Mouse (Mus musculus) left cerebral cortex, postnatal 14 days (tissue): ENCODE measurements around the gene Mrpl21. TPM values are rescaled to one million over a fixed set of nuclear protein-coding genes. Genes with fewer than 3 reads are reported as not detected.

ENCODE experiments used
- DNase-seq, 2 experiments: peaks; one replicate each; pipeline ENCODE4 v3.0.0; 2021 to 2022; ENCODE audit warnings: low spot score in 2 of 2, mixed read lengths in 1 of 2
- intact Hi-C: fragments of 180-260 bp; cut with DNase I; formaldehyde crosslinking; loops from one replicate; pipeline ENCODE4 v1.15.1; 2025
- long read RNA-seq, 2 experiments: library from polyadenylated mRNA; stranded (forward); transcript quantifications; one replicate each; pipeline ENCODE4 v2.0.0; 2021
- total RNA-seq, 2 experiments: library from RNA; stranded (reverse); gene quantifications; 2 replicates each; pipeline ENCODE4 v1.2.3; 2021

The Mrpl21 gene
- total RNA-seq, result 10 to 100 TPM; 56.7 to 60.2 TPM
- long read RNA-seq, experiment 1, transcript Mrpl21-201 (7 exons, 802 nt), result major isoform, 38 of 45 reads
- long read RNA-seq, experiment 1, partial matches to known transcripts, result 0 of 45 reads
- long read RNA-seq, experiment 1, other reads (novel, unspliced or antisense), result 3 of 45 reads
- long read RNA-seq, experiment 2, transcript Mrpl21-201 (7 exons, 802 nt), result major isoform, 31 of 35 reads
- long read RNA-seq, experiment 2, partial matches to known transcripts, result 0 of 35 reads
- long read RNA-seq, experiment 2, other reads (novel, unspliced or antisense), result 2 of 35 reads

DNA sequence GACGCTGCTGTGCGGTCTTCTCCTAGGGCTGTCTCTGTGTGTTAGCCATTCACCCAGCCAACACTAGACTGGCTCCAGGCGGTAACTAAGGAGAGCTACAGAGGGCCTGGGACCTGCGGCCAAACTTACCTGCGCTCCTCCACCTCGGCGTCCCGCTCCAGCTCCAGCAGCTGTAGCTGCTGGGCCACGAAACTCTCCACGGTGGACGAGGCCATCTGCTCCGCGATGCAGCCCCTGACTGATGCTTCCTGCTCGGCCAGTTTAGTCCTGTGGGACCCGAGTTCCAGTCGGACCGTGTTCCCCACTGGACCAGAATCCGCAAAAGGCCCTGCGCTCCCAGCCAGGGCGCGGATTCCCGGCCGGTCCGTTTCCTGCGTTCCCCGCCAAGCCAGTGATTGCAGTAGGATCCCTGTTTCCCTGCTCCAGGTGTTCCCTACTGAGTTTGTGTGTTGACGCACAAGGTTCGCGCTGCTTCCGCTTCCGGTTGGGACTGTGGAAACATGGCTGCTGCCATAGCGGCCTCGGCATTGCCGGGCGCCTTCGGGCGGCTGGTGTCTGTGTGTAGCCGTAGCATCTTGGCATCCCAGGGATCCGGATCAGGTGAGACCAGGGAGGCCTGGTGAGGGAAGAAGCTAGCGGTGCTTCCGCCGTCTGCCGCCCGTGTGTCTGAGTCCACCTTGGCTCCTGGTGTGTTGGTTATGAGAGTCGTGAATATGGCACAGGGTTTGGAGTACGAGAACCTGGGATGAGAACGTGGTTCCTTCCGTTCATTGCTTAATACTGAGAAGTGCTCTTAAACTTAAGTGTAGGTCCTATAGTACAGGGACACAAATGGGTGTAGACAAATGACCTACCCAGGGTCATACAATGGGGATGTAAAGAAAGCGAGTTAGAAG lies at the start of gene Mrpl21, which contains the start of gene Ighmbp2:
Gene Mrpl21, plus strand, starts transcription at position 330 of the 896 bp plus-strand sequence.
Gene Ighmbp2, minus strand, starts transcription at position 446 of the 896 bp plus-strand sequence.
- peak; percentile 93 to 94 for DNase-seq
- intact Hi-C loops, result loop anchor here (5.0 kb wide), 1 partner anchor 169 kb away; no protein-coding TSS in a partner anchor

DNA sequence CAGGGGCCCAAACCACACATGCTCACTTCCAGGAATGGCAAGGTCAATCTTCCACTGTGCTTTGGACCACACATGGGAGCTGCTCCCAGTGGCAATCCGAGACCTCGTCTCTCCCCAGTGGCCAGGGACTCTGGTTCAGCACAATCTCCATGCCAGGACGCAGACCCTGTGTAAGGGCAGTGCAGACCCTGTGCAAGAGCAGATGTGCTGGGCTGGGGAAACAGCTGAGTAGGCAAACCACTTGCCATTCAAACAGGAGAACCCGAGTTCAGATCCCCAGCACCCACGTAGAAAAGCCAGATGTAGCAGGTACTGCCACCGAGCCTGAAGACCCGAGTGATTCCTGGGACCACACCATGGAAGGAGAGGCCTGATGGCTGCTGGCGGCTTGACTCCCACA lies 22.7 kb upstream of the Mrpl21 start:
- DNase-seq, result no peak
- intact Hi-C loops, result no loop called here

DNA sequence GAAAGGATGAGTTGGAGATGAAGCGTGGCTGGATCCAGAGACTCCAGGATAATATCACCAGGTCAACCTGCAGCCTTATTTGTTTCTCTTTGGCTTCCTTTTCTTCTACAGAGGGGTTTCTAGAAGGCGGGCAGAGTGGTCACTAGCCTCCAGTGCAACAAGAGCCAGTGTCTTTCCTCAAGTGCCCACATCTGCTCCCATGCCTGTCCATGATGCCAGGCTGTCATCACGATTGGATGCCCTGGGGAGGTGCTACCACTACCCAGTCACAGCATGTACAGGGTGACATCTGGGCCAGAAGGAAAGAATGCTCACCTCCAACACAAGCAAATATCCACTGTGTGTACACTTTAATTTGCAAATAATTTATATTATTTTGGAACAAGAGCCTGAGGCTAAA lies 22.1 kb upstream of the Mrpl21 start:
- no peak for DNase-seq
- intact Hi-C loops, result no loop called here

DNA sequence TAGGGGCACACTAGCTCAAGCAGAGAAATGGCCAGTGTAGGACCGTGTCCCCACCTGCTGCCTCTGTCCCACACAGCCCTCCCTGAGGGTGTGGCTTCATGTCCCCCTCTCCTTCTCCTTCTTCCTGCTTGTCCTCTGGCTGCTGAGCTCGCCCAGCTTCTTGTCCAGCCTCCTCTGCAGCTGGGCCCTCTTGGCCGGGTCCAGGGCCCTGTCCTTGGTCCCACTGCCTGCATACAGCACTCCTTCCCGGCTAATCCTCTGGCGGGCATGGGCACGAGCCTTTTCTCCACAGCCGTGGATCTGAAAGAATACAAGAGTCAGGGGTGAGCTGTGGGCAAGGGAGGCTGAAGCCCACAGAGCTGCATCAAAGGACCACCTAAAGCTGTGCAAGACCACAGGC lies 21.4 kb upstream of the Mrpl21 start:
- intact Hi-C loops, result no loop called here
- DNase-seq, result no peak

DNA sequence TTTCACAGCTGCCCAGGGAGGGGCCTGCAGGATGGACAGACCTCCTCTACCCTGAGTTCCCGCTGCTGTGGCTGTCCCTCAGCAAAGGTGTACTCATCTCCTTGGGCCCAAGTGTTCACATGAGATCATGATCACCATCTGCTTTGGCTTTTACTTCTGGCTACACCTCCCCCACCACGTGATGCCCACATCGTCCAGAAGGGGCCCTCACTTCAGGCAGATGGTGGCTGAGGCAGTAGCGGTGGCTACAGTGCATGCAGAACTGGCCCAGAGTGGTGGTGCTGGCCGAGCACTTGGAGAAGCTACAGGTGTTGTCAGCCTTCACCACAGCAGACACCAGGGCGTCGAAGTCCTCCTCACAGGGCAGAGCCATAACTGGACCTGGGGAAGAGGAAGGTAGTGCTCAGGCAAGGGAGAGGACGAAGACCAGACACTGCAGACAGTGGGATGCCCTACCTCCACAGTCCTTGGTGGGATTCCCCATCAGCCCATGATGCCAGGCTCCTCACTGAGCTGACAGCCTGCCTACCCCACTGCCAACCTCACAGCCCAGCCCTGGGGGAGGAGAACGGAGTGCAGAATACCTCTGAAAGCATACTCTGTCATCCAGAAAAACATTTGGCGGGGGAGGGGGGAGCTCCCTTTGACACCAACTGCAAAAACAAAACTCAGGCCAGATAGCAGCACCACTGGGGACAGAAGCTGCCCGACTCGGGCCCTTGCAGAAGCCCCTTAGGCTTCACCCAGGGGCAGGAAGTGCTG lies 20.8 kb upstream of the Mrpl21 start:
- DNase-seq, result peak in 1 of 2 experiments; percentile 1
- intact Hi-C loops, result no loop called here

DNA sequence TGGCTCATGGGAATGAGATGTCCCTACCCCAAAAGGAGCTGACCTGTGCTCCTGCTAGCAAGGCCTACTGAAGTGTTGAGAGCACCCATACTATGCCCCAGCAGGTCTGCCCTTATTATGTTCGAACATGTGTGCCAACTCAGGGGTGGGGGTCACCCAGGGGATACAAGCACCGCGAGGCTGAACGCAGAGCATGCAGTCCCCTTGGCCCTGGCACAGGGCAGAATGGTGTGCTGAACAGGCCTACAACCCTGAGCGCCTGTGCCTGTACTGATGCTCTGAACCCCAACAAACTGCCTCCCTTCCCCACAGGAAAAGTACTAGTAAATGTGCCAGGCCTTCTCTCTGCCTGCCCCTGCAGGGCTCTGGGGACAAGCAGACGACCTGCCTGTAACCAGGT lies 18.4 kb upstream of the Mrpl21 start:
- intact Hi-C loops, result no loop called here
- DNase-seq, result no peak

DNA sequence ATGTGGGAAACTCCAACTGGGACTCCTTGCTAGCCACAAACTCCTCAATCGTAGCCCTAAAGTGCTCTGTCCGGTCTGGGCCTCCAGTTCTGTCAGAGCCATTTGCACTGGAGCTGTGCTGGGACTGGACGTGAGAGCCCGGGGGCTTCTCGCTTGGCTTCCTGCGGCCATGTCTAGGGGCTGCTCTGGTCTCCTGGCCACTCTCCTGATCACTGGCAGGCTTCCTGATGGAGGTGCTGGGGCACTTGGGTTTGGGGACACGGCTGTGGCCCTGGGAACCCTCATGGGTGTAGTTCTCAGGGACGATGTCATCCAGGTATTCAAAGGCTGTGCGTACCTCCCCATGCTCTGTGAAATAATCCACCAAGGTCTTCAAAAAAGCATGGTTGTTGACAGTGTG lies 17.5 kb upstream of the Mrpl21 start:
- no peak for DNase-seq
- intact Hi-C loops, result no loop called here

DNA sequence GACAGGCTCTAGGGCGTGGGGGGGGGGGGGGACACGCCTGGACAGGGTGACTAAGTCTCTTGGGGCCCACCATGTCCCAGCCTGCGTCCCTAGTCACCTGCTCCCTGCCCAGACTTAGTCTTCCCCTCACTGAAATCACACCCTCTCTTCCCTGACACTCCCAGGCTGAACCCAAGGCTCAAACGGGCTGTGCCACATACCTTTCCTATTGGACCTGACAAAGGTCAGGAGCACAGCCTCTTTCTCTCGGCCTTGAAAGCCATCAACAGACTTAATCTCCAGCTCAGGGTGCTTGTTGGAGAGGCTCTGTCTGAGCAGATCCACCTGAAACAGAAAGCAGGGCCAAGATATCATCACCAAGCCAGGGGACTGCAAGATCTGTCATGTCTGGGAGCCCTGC lies 16.6 kb upstream of the Mrpl21 start:
- no peak for DNase-seq
- intact Hi-C loops, result no loop called here

DNA sequence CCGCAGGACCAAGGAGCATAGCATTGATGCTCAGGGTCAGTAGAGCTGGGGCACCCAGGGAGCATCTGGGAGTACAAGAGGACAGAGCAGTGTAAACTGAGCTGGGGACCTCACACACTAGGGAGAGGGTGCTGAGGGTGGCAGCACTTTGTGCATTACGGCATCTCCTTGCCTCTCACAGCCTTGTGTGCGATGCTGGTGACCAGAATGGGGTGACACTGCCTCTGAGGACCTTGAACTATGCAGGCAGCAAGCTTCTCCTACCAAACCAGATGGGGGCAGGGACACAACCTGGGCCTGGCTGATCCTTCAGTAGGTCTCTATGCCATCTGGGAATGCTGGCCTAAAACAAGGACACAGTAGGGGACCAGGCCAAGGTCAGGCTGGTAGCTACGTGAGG lies 16.0 kb upstream of the Mrpl21 start:
- intact Hi-C loops, result no loop called here
- DNase-seq, result no peak

DNA sequence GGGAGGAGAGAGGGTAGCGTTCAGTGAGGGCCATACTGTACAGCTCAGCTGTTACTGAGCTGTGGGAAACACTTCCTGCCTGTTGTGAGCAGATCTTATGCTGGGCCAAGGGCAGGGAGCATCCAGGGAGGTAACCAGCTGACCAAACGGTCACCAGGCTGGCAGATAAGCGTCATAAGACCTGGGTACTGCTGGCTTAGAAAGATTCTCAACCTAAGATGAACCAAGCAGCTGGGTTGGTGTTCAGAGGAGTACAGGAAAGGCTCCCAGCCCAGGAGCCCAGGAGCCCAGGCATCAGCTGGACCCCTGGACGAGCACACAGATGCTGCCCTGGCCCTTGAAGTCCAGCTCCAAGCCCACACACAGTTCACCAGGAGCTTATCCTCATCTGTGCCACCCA lies 15.4 kb upstream of the Mrpl21 start:
- no peak for DNase-seq
- intact Hi-C loops, result no loop called here

DNA sequence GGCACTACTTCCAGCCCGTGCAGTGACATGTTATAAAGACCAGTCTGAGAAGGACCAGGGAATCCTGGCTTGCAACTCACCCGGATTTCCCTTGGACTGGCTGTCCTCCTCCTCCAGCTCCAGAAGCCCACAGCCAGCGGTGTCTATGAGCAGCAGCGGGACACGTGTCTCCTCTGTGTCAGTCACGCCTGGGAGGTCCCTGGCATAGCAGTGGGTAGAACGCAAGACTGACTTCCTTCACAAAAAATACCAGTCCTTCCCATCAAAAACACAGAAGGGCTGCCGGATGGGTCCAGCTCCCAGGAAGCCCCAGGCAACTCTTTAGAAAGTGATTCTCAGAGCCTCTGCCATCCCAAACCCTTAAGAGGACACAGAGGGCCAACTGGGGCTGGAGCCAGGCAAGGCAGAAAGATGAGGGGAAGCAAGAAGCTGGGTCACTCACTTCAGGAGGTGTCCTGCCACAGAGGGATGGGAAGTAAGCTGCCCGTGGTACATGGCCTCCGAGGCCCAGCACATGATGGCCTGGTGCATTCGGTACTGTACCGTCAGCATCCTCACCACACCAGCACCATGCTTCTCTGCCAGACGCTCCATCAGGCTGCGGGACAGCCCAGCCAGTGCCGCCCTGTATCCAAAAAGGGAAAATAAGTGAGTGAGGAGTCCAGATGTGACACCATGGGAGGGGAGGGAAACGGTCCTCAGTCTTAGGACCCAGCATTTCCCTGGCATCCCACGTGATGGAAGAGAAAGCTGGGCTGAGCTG lies 14.3 kb upstream of the Mrpl21 start:
- intact Hi-C loops, result no loop called here
- no peak for DNase-seq

DNA sequence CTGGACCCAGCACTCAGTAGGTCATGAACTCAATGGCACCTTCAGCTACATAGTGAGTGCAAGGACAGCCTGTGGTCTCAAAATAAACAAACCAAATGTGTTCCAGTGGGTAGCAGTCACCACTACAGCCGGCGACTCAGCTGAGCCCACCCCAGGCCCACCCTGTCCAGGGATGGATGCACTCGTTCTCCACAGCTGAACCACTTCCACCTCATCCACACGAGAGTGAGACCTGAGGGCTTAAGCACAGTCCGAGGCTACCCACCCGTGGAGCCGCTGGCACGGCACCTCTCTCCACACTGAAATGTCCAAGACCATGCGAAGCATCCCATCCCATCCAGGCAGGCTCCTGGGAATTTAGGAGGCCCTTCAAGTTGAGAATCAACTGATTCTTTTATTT lies 13.4 kb upstream of the Mrpl21 start:
- DNase-seq, result no peak
- intact Hi-C loops, result no loop called here

DNA sequence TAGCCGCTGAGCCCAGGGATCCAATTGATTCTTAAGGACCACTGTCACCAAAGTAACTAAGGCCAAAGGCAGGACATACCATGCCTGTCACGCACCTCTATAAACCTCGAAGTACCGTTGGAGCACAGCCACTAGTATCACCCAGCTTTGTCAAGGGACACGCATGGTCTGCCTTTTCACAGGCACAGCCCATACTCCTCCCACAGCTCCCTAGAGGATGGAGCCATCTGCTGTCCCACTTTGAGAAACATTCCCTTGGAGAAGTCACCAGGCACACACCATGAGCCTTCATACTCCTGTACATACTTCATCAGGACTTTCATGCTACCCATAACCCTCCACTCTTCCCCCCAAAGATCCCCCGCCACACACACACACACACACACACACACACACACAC lies 12.9 kb upstream of the Mrpl21 start:
- intact Hi-C loops, result no loop called here
- DNase-seq, result no peak

DNA sequence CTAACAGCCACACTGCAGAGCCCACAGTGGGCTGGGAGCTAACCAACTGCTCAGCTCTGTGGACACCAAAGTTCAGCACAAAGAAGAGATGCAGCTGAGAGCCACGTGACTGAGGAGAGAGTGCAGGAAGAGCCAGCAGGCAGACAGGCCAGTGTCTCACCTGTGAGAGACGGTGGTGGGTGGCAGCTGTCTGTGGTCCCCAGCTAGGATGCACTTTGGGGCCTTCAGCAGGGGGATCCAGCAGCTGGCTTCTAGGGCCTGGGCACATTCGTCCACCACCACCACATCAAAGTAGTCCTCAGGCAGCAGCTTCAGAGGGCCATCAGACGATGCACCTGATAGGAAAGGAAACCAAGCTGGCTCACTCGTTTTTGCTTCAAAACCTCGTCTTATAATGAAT lies 11.3 kb upstream of the Mrpl21 start:
- intact Hi-C loops, result no loop called here
- no peak for DNase-seq

DNA sequence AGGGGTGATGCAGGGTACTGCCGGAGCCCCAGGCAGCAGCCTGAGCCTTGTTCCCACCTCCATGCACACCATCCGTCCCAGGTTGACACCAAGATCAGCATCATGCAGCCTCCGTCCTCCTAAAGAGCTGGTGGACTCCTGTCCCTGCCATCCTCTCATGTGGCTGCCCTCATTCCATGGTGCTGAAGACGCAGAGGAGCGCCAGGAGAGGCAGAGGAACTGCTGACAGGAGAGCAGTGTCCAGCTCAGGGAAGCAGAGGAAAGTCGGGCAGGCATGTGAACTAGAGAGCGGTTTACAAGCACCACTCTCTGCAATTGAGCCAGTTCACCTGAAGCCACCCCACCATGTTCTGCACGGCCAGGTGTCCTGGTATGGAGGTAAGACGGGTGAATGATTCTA lies 9.4 kb upstream of the Mrpl21 start:
- intact Hi-C loops, result no loop called here
- DNase-seq, result no peak

DNA sequence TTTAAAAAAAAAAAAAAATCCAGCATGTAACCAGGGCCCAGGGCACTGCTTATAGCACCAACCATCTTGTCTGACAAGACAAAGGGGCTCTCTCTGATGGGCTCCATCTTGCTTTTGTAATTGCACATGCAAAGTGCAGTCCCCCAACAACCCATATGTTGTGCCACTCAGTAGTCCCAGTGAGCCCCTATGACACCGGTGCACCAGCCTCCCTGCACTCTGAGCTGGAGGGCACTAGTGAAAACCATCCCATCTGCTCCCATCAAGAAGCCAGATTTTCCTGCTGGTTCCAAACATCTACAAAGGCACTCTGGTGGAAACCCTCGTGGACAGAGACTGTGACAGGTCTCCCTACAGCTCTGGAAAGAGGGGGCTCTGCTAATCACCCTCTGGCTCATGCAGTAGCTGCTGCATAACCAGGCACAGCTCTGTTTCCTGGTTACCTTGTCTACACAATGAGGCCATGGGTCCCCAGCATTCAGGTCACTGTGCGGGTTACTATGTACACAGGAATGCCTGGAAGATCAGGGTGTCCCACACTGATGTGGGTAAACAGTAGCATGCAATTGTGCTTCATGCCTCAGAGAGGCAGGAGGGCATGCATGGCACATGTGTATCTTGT lies 6.8 kb upstream of the Mrpl21 start:
- DNase-seq, result no peak
- intact Hi-C loops, result no loop called here

DNA sequence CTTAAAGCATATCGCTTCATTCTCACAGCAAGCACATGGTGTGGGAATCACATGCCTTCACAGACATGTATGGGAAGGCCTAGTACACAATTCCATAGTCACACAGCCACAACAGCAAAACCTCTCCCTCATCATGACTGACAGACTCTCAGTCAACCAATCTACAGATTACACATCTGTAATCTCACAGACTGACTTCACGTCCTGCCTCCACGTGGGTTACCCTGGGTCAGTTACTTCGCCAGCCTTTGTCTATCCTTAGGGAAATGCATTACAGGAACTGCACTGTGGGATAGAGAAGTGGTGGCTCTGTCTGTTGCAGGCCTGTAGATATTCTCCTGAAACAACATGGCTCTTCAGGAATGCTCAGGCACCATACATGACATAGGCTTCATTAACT lies 815 bp upstream of the Mrpl21 start:
- no peak for DNase-seq
- intact Hi-C loops, result loop anchor here (5.0 kb wide), 1 partner anchor 170 kb away; no protein-coding TSS in a partner anchor

DNA sequence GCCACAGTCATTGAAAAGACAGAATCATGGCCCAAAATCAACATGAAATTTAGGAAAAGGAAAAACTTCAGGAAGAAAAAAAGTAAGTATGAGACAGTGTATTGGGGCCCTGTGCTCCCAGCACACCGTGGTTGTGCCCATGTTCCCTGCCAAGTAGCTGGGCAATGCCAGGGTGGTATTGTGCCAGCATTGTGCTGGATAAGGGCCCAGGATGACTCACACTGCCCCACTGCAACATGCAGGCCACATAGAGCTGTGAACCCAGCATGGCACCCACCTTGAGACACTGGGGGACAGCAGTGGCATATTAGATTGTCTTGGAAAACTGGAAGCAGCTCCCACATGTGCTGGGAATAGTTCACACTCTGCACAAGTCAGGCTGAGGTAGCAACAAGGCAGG lies 6.3 kb downstream of the Mrpl21 start:
- no peak for DNase-seq
- intact Hi-C loops, result no loop called here

DNA sequence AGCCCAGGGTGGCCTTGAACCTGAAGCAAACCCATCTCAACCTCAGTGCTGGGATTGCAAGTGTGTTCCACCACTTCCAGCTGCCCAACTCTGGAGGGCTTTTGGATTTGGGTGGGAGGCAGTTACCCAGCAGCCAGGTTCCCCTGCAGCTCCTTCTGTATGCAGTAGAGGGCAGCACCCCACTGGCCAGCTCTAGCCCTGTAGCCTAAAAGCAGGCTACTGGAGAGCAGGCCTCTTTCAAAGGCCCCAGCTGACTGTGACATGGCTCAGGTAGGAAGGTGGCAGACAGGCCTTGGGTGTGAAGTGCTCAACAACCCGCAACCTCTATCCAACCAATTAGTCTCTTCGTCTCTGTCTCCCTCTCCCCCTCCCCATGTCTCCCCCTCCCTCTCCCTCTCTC lies 9.3 kb downstream of the Mrpl21 start:
- DNase-seq, result peak; percentile 63 to 64
- intact Hi-C loops, result loop anchor here (5.0 kb wide), 1 partner anchor 70 kb away; no protein-coding TSS in a partner anchor
